Mouse (Mus musculus): Measurements from ENCODE around the gene Slc11a1. TPM values are rescaled to one million over a fixed set of nuclear protein-coding genes. Genes with fewer than 3 reads are reported as not detected.

Gene Slc11a1
- polyA plus RNA-seq, 1 experiment from 2014 or later = 1.9 TPM

GRCm38 (mm10) chr1:74397919-74398451, 23.0 kb downstream of the Slc11a1 start:
- H3K4me1 ChIP-seq = peaks cover 20% of the 10 kb centered on the region
- H3K27me3 ChIP-seq = no peaks in the 10 kb centered on the region
- peak overlapping the region; percentile 51 for H3K9ac ChIP-seq (replicated peaks)
- H3K27ac ChIP-seq (replicated peaks) = peak overlapping the region; percentile 63
- H3K4me3 ChIP-seq = peak overlapping the region; percentile 59
- no peaks in the 10 kb centered on the region for H3K9me3 ChIP-seq
- H3K36me3 ChIP-seq = 0 out of 2 replicates have a peak, but pooled peaks cover 5% of the 10 kb centered on the region
- H3K4me2 ChIP-seq (replicated peaks) = peak overlapping the region; percentile 93
- WGBS = 2% methylated on average over 11 of the region's 11 CpGs
- ATAC-seq (replicated peaks) = peak; percentile 31

DNA sequence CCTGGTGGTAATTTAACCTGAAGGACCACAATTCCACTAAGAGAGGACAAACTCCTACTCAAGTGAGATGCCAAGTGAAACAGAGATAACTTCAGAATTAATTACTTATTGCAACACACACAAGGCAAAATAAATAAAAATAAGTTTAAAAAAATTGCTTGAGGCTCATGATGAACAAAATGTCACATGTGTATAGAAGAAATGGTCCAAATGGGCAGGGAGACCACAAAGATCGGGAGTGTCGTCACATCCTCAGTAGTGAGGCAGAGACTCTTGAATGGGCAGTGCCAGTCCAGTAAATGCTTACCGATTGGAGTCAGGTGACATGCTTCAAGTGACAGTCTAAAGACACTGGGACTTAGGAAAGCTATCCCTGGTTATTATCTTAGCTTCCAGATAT, 25.5 kb downstream of the Slc11a1 start:
- no peak for ATAC-seq (replicated peaks)
- WGBS = 74% methylated on average over 3 of the region's 3 CpGs
- H3K4me2 ChIP-seq (replicated peaks) = no peak overlapping the region

DNA sequence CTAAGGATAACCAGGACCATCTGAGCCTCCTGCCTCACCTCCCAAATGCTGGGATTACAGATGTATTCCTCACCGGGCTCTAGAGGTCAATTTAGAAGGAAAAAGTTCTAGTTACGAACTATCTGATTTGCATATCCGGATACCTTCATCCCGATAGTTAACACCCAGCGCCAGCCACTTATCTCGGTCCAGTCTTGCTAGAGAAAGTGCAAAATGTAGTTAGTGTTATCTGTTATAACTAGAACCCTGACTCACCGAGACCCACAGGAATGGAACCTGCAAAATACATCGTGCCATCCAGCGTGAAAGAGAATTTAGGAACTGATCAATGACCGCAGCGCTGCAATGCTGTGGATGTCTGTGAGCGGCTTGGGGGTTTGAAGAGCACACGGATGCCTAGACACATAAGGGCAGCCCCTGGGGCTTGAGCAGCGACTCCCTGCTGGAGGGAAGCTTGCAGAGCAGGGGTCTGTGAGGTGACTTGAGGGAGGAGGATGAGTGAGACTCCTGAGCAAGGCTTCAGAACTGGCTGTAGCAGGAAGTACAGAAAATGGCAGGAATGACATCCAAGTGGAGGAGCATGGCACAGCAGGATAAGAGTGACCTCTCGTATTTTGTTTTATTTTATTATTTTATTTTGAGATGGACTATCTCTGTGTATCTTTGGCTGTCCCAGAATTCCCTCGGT, 26.2 kb downstream of the Slc11a1 start:
- ATAC-seq (replicated peaks) = no peak
- no peaks in the 10 kb centered on the region for H3K9me3 ChIP-seq
- WGBS = 63% methylated on average over 16 of the region's 16 CpGs
- no peak overlapping the region for H3K4me2 ChIP-seq (replicated peaks)
- H3K4me1 ChIP-seq = peaks cover 14% of the 10 kb centered on the region
- H3K9ac ChIP-seq (replicated peaks) = no peak overlapping the region
- H3K27me3 ChIP-seq = no peaks in the 10 kb centered on the region
- H3K4me3 ChIP-seq = no peak overlapping the region
- no peaks in the 10 kb centered on the region for H3K36me3 ChIP-seq
- no peak overlapping the region for H3K27ac ChIP-seq (replicated peaks)

More for the DNA sequence above, 25.5 kb downstream of the Slc11a1 start:
- Histone ChIP-seq H3K9me3 (no peaks in the 10 kb centered on the region), H3K4me1 (peaks cover 14% of the 10 kb centered on the region), H3K9ac (replicated peaks) (no peak overlapping the region), H3K36me3 (no peaks in the 10 kb centered on the region), H3K27me3 (no peaks in the 10 kb centered on the region), H3K27ac (replicated peaks) (no peak overlapping the region), H3K4me3 (no peak overlapping the region)

DNA sequence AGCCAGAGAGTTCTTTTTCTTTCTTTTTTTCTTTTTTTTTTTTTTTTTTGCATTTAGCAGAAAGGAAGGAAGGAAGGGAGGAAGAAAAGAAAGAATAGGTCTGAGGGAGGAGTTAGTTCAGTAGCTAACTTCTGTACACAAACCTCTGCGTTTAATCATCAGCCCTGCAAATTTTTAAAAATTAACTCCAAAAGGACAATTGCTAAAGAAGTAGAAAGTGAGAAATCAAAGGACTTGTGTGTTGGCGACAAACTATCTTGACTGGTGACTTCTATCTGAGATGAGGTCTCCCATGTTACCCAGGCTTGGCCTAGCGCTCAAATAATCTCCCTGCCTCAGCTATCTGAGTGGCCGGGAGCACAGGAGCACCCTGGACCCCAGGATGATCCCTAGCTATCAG, 29.2 kb downstream of the Slc11a1 start:
- no peaks in the 10 kb centered on the region for H3K27me3 ChIP-seq
- no peak overlapping the region for H3K9ac ChIP-seq (replicated peaks)
- no peaks in the 10 kb centered on the region for H3K9me3 ChIP-seq
- H3K27ac ChIP-seq (replicated peaks) = no peak overlapping the region
- no peak overlapping the region for H3K4me3 ChIP-seq
- 95% methylated on average over 4 of the region's 4 CpGs for WGBS
- no peak overlapping the region for H3K4me2 ChIP-seq (replicated peaks)
- no peak for ATAC-seq (replicated peaks)
- no peaks in the 10 kb centered on the region for H3K4me1 ChIP-seq
- H3K36me3 ChIP-seq = no peaks in the 10 kb centered on the region

DNA sequence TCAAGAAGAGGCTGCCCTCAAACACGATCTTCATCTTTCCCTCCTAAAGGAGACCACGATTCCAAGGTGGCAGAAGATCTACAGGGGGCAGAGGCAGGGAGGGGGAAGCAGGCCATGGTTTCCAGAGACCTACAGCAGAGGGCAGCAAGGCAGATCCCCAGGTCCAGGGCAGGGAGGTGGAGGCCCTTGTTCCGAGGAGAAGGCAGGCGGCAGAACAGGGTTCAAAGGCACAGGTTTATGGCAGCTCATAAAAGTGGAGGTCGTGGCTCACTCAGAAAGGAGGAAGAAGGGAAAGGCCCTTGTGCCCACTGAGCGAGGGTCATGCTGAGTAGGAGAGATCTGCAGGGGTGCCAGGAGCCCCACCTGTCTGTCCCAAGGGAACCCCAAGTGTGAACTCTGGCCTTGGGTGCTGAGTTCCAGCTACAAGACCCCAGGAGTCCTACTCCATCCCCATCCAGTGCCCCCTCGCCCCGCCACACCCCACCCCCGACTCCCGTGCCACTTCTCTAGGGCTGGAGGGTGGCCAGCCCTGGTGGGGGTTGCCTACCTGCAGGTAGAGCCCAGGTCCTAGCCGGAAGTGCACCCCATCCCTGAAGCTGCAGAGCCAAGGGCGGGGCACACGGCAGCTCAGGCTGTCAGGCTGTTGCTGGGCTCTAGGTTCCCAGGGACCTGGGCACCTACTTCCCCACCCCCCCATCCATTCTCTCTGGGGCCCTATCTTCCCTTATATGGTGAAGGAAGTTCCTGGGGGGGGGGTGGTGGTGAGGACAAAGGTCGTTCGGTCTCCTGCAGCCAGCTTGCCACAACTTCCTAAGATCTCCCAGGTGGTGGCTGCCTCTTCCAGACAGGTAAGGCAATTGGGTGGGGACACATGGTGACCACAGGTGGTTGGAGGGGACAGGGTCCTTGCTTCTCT, 33.9 kb downstream of the Slc11a1 start, which contains the start of gene Vil1:
Gene Vil1 (plus strand): TSS at position 788 of the 916 bp plus-strand sequence.
- no peak for ATAC-seq (replicated peaks)

GRCm38 (mm10) chr1:74411753-74412325, 36.8 kb downstream of the Slc11a1 start:
- no peak overlapping the region for H3K9ac ChIP-seq (replicated peaks)
- no peaks in the 10 kb centered on the region for H3K4me1 ChIP-seq
- no peaks in the 10 kb centered on the region for H3K27me3 ChIP-seq
- H3K4me2 ChIP-seq (replicated peaks) = no peak overlapping the region
- H3K27ac ChIP-seq (replicated peaks) = no peak overlapping the region
- H3K4me3 ChIP-seq = no peak overlapping the region
- no peaks in the 10 kb centered on the region for H3K36me3 ChIP-seq
- 45% methylated on average over 2 of the region's 2 CpGs for WGBS
- no peak for ATAC-seq (replicated peaks)
- H3K9me3 ChIP-seq = no peaks in the 10 kb centered on the region

More for the DNA sequence above, 33.9 kb downstream of the Slc11a1 start, which contains the start of gene Vil1:
- no peak within 1 kb of the TSS for H3K4me2 ChIP-seq (replicated peaks)
- H3K9me3 ChIP-seq = no peaks in the 10 kb centered on the region
- H3K27ac ChIP-seq (replicated peaks) = no peak within 1 kb of the TSS
- no peak within 1 kb of the TSS for H3K9ac ChIP-seq (replicated peaks)
- no peak within 1 kb of the TSS for H3K4me3 ChIP-seq
- H3K36me3 ChIP-seq = no peaks in the 10 kb centered on the region
- no peaks in the 10 kb centered on the region for H3K4me1 ChIP-seq
- no peaks in the 10 kb centered on the region for H3K27me3 ChIP-seq
- WGBS = 72% methylated on average over 15 of the region's 15 CpGs

GRCm38 (mm10) chr1:74412711-74413110, 37.7 kb downstream of the Slc11a1 start:
- Histone ChIP-seq H3K27ac (replicated peaks) (no peak overlapping the region), H3K4me1 (no peaks in the 10 kb centered on the region), H3K36me3 (no peaks in the 10 kb centered on the region), H3K9me3 (no peaks in the 10 kb centered on the region), H3K4me3 (no peak overlapping the region), H3K27me3 (no peaks in the 10 kb centered on the region), H3K4me2 (replicated peaks) (no peak overlapping the region), H3K9ac (replicated peaks) (no peak overlapping the region)
- no peak for ATAC-seq (replicated peaks)
- WGBS = 84% methylated on average over 8 of the region's 8 CpGs

GRCm38 (mm10) chr1:74415143-74415542, 40.1 kb downstream of the Slc11a1 start:
- H3K9ac ChIP-seq (replicated peaks) = no peak overlapping the region
- ATAC-seq (replicated peaks) = no peak
- H3K27me3 ChIP-seq = no peaks in the 10 kb centered on the region
- H3K4me1 ChIP-seq = no peaks in the 10 kb centered on the region
- WGBS = 44% methylated on average over 4 of the region's 4 CpGs
- no peak overlapping the region for H3K4me3 ChIP-seq
- H3K9me3 ChIP-seq = no peaks in the 10 kb centered on the region
- no peak overlapping the region for H3K4me2 ChIP-seq (replicated peaks)
- H3K36me3 ChIP-seq = no peaks in the 10 kb centered on the region
- H3K27ac ChIP-seq (replicated peaks) = no peak overlapping the region

DNA sequence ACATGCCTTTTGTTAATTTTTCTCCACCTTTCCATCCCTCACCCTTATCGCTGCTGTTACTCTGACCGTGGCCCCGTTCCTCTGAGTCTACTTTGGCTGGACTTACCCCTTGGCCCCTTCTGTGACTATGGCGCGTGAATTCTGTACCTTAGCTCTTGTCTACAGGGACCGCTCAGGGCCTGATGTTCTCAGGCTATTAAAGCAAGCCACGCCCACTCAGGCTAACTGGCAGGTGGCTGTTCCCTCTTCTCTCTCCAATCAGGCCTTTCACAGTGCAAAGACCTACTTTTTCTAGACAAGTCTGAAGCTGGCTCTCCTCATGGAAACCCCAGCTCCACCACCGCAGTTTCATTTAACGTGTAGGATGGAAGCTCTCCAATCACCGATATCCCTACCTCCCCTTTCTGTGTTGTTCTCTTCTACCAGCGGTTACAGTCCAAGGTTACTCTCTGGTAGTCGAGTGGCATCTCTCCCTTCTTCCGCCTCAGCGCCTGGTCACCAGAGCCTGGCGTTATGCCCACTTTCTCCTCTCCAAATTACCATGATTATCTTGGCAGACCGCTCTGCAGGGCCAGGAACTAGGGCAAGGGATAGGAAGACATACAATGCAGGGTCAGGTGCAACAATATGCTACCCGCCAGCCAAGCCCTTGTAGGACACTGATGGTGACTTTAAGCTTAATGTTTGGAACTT, 43.9 kb downstream of the Slc11a1 start:
- no peak for ATAC-seq (replicated peaks)
- no peak overlapping the region for H3K4me3 ChIP-seq

GRCm38 (mm10) chr1:74419440-74419794, 44.4 kb downstream of the Slc11a1 start:
- no peak overlapping the region for H3K4me2 ChIP-seq (replicated peaks)
- H3K27me3 ChIP-seq = no peaks in the 10 kb centered on the region
- H3K36me3 ChIP-seq = no peaks in the 10 kb centered on the region
- H3K27ac ChIP-seq (replicated peaks) = no peak overlapping the region
- 74% methylated on average over 9 of the region's 9 CpGs for WGBS
- H3K9me3 ChIP-seq = no peaks in the 10 kb centered on the region
- ATAC-seq (replicated peaks) = no peak
- no peaks in the 10 kb centered on the region for H3K4me1 ChIP-seq
- H3K4me3 ChIP-seq = no peak overlapping the region
- H3K9ac ChIP-seq (replicated peaks) = no peak overlapping the region

More for the DNA sequence above, 43.9 kb downstream of the Slc11a1 start:
- H3K9me3 ChIP-seq = no peaks in the 10 kb centered on the region
- no peaks in the 10 kb centered on the region for H3K27me3 ChIP-seq
- 68% methylated on average over 17 of the region's 17 CpGs for WGBS
- no peak overlapping the region for H3K4me2 ChIP-seq (replicated peaks)
- no peaks in the 10 kb centered on the region for H3K4me1 ChIP-seq
- no peak overlapping the region for H3K9ac ChIP-seq (replicated peaks)
- no peak overlapping the region for H3K27ac ChIP-seq (replicated peaks)
- no peaks in the 10 kb centered on the region for H3K36me3 ChIP-seq

GRCm38 (mm10) chr1:74423147-74423546, 48.2 kb downstream of the Slc11a1 start:
- WGBS = 38% methylated on average over 8 of the region's 8 CpGs
- no peaks in the 10 kb centered on the region for H3K4me1 ChIP-seq
- no peak for ATAC-seq (replicated peaks)
- H3K9ac ChIP-seq (replicated peaks) = no peak overlapping the region
- no peak overlapping the region for H3K4me3 ChIP-seq
- H3K27ac ChIP-seq (replicated peaks) = no peak overlapping the region
- H3K27me3 ChIP-seq = no peaks in the 10 kb centered on the region
- no peak overlapping the region for H3K4me2 ChIP-seq (replicated peaks)
- no peaks in the 10 kb centered on the region for H3K9me3 ChIP-seq
- no peaks in the 10 kb centered on the region for H3K36me3 ChIP-seq
